Mouse (Mus musculus) CH12.LX (cell line): ENCODE measurements around the gene Tmprss3.

ENCODE experiments used
- CTCF ChIP-seq, 2 experiments: IDR thresholded peaks in 1 of 2; conservative IDR thresholded peaks in 1 of 2; 2 replicates each; pipeline ENCODE4 v1.5.1; 2011 to 2012; ENCODE audit warnings: low read depth in 2 of 2, low read length in 2 of 2, improper control_type of control experiment in 1 of 2, inconsistent platforms in 1 of 2, mild to moderate bottlenecking in 1 of 2, moderate library complexity in 1 of 2
- MEF2A ChIP-seq: IDR thresholded peaks from 2 replicates; pipeline ENCODE4 v1.6.1; 2014; ENCODE audit warnings: low read depth, mild to moderate bottlenecking, inconsistent platforms, low read length, improper control_type of control experiment, borderline replicate concordance
- POLR2A ChIP-seq: IDR thresholded peaks from 2 replicates; pipeline ENCODE4 v1.6.1; 2011; ENCODE audit warnings: low read depth, mild to moderate bottlenecking, improper control_type of control experiment, low read length
- USF2 ChIP-seq: conservative IDR thresholded peaks from 2 replicates; pipeline ENCODE4 v1.6.1; 2011; ENCODE audit warnings: low read depth, low read length, improper control_type of control experiment

DNA sequence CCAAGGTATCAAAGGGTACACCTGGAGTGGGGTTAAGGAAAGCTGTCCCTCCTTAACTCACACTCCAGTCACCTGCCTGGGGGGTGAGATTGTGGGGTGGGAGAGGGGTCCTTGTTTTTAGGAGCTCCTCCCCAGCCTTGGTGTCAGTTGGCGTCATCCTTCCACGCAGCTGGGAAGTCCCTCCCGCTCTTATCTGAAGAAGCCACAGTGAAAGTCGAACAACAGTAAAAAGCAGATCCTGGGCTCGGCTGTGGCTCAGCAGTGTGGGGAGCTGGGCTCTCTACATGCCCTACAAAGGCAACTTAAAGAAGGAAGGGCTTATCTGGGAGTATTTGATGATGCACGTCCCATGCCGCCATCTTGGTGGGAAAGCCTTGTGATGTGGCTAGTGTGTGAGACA, 11.5 kb upstream of the Tmprss3 start:
- TF ChIP-seq CTCF (conservative IDR thresholded peaks at IDR 0.05 in 1 of 2, IDR thresholded peaks at IDR 0.05 in 1 of 2; ENCODE audit: low read depth in 2 of 2, low read length in 2 of 2) (no peak), MEF2A (no peak), USF2 (no peak), POLR2A (no peak)
